Mouse (Mus musculus) midbrain, embryonic 10.5 days (tissue): Measurements from ENCODE around the gene Pex11a. TPM values are rescaled to one million over a fixed set of nuclear protein-coding genes. Genes with fewer than 3 reads are reported as not detected.
"Not testable (repeated sequence)": the region's sequence is repeated elsewhere in the genome, so short reads cannot be mapped to it uniquely, and the experiment has no call there.

Experiments used
- DNase-seq: peaks from one replicate; pipeline ENCODE4 v3.0.0-alpha.2; 2017; ENCODE audit warnings: low spot score
- H3K27ac ChIP-seq: fragments of 300-500 bp; sonication (generic); replicated peaks from 2 replicates; pipeline ENCODE4 v1.5.1; 2016; ENCODE audit warnings: mild to moderate bottlenecking
- H3K27me3 ChIP-seq: fragments of 300-500 bp; sonication (generic); 2 replicates; pipeline ENCODE4 v1.6.1; 2016; ENCODE audit warnings: low read depth, mild to moderate bottlenecking; ENCODE audit not compliant: poor library complexity, severe bottlenecking
- H3K36me3 ChIP-seq: fragments of 300-500 bp; sonication (generic); 2 replicates; pipeline ENCODE4 v1.6.1; 2016; ENCODE audit warnings: mild to moderate bottlenecking, moderate library complexity
- H3K4me1 ChIP-seq: fragments of 300-500 bp; sonication (generic); 2 replicates; pipeline ENCODE4 v1.6.1; 2016
- H3K4me3 ChIP-seq: fragments of 300-500 bp; sonication (generic); 2 replicates; pipeline ENCODE4 v1.5.1; 2016; ENCODE audit warnings: mild to moderate bottlenecking, moderate library complexity
- H3K9me3 ChIP-seq: fragments of 300-500 bp; sonication (generic); replicated peaks from 2 replicates; pipeline ENCODE4 v1.6.1; 2016; ENCODE audit warnings: mild to moderate bottlenecking
- WGBS: fragments of 180-500 bp; shearing (Covaris S2); methylation state at CpG from one replicate; pipeline ENCODE4 v1.1.7; 2016; 5-methylcytosine and 5-hydroxymethylcytosine counted together
- polyA plus RNA-seq: library from polyadenylated mRNA; unstranded; fragments of >200 nt; fragmentation: Nextera tagmentation; extraction: Ambion mirVana; gene quantifications from 2 replicates; pipeline ENCODE4 v1.2.1, GENCODE M21; 2016

Gene Pex11a
- 9.0 and 9.3 TPM in 2 replicates for polyA plus RNA-seq

DNA sequence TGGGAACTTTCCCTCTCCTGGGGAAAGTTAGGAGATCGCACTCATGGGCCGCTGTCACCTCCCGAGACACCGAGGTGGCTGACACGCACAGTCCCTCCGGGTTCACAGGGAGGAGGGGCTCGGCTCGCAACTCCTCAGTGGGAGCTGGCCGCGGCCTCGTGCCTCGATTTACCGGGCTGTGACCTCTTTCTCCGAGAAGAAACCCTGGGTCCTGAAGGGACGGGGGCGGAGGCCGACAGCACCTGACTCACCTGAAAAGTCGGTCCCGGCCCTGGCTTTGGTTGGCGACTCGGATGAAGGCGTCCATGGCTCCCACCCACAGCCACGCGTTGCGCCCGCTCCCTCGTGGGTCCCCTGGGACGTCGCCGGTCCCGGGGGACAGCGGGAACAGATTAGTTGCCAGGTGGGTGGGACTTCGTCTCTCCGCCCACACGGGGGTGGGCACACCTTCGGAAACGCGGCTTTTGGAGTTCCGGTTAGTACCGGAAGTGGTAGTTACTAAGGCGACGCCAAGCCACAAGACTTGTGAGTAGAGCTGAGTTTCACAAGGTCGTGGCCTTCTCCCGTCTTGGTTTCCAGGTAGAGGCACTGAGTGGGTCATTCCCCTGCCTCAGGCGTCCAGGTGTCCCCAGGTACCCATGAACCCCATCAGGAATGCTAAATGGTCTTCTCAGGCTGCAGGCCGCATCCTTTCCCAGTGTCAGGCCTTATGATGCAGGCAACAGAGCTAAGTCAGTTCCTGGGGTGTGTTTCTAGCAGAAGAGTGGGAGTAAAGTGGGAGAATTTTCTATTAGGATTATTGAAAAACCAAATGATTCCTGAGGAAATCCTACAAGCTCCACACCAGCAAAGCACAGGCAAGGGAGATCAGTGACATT lies at the start of gene Pex11a, which contains the start of gene Wdr93:
Gene Pex11a, minus strand, starts transcription at position 473 of the 878 bp plus-strand sequence.
Gene Wdr93, plus strand, starts transcription at position 505 of the 878 bp plus-strand sequence.
- 3% methylated on average over 46 of the region's 46 CpGs for WGBS
- peaks cover 18% of the 10 kb centered on the region for H3K4me1 ChIP-seq

DNA sequence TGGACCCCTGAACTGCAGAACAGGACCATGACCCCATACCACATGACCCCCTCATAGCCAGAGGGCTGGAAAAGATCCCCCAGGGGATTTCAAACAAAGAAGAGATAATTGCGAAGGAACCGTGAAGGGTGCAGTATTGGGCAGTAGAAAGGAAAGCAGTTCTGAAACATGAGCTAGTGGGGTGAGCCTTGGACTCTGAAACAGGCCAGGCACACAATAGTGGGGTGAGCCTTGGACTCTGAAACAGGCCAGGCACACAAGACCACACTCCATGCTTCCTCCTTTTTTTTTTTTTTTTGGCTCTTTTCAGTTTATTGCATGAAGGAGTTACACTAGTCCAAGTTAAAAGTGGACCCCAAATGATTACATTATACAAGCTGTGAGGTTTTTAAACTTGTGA lies 46.9 kb upstream of the Pex11a start:
- H3K4me1 ChIP-seq = peaks cover 34% of the 10 kb centered on the region
- H3K4me3 ChIP-seq, H3K36me3 ChIP-seq, H3K27ac ChIP-seq, H3K9me3 ChIP-seq, DNase-seq: not testable (repeated sequence)
- peaks cover 82% of the 10 kb centered on the region for H3K27me3 ChIP-seq
- 28% methylated on average over 2 of the region's 2 CpGs for WGBS

More for the DNA sequence above, at the start of gene Pex11a, which contains the start of gene Wdr93:
- peak within 1 kb of the TSS; percentile 82 for H3K27ac ChIP-seq
- H3K36me3 ChIP-seq = peaks cover 6% of the 10 kb centered on the region; the same call in 1 of the 2 replicates
- no peaks in the 10 kb centered on the region for H3K9me3 ChIP-seq
- peak; percentile 77 for DNase-seq
- peak within 1 kb of the TSS; percentile 87 for H3K4me3 ChIP-seq
- peaks cover 5% of the 10 kb centered on the region; the same call in 1 of the 2 replicates for H3K27me3 ChIP-seq

DNA sequence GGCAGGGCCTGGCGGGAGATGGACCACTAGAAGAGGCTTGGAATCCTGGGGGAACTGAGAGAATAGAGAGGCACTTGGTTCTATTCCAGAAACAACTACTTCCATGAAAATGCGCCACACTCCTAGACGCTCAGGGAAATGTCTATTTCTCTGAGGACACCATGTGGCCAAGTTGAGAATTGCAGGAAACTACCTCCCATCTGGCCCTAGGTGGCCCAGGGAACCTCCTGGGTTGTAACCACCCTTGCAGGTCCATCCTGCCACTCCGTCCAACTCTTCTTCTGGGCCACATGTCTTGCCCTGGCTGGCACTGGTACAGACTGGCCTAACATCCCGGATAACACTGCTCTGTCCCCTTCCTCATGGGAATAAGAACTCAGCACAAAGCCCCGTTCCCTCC lies 43.4 kb upstream of the Pex11a start:
- 22% methylated on average over 6 of the region's 6 CpGs for WGBS
- Histone ChIP-seq H3K36me3 (no peaks in the 10 kb centered on the region), H3K4me1 (peaks cover 19% of the 10 kb centered on the region), H3K27me3 (peaks cover 47% of the 10 kb centered on the region), H3K4me3 (no peak overlapping the region), H3K27ac (no peak overlapping the region), H3K9me3 (no peaks in the 10 kb centered on the region)
- DNase-seq = peak; percentile 60

DNA sequence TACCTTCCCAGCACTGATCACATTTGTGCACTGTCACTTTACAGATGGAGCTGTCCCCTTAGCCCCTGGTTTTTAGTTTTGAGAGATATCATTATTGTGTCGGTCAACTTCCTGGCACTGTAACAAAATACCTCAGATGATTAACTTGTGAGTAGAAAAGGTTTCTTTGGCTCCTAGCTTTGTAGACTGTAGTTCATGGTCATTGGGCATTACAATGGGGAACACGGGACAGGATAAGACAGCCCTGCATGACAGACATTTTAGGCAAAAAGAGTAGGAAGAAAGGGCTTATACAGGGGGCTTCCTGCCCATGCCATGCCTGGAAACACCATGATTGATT lies 39.6 kb upstream of the Pex11a start:
- peaks cover 16% of the 10 kb centered on the region for H3K27me3 ChIP-seq

DNA sequence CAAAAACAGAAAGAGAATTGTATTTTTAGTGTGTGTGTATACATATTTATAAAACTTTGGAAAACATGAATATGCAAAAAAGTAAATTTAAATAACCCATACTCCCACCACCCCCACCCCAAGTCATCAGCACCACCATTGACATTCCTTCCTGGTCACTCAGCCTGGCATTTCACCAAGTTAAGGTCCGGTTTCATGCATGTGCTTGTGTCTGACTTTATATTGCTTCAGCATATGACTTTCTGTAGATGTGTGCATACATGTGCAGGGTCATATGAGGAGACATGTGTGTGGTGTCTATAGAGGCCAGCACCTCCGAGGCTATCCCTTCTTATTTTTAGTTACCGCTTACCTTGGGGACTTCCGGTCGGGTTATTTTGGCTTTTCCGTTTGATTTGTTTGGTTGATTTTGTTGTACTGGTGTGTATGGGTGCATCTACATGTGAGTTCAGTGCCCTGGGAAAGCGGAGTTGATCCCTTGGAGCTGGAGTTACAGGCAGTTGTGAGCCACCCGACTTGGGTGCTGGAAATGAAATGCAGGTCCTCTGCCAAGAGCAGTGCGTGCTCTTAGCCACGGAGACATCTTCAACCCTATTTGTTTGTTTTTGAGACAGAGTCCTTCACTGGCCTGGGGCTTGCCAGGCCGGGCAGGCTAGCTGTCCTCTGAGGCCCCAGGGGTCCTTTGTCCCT lies 39.0 kb upstream of the Pex11a start:
- Histone ChIP-seq H3K27me3 (peaks cover 11% of the 10 kb centered on the region; the same call in 1 of the 2 replicates), H3K27ac (no peak overlapping the region), H3K9me3 (no peaks in the 10 kb centered on the region), H3K36me3 (no peaks in the 10 kb centered on the region), H3K4me1 (peaks cover 15% of the 10 kb centered on the region), H3K4me3 (no peak overlapping the region)
- 78% methylated on average over 11 of the region's 11 CpGs for WGBS
- no peak for DNase-seq

More for the DNA sequence above, 39.6 kb upstream of the Pex11a start:
- DNase-seq = no peak
- H3K9me3 ChIP-seq = no peaks in the 10 kb centered on the region
- H3K4me1 ChIP-seq = peaks cover 15% of the 10 kb centered on the region
- 86% methylated on average over 2 of the region's 2 CpGs for WGBS
- H3K4me3 ChIP-seq = no peak overlapping the region
- no peaks in the 10 kb centered on the region for H3K36me3 ChIP-seq
- H3K27ac ChIP-seq = no peak overlapping the region

DNA sequence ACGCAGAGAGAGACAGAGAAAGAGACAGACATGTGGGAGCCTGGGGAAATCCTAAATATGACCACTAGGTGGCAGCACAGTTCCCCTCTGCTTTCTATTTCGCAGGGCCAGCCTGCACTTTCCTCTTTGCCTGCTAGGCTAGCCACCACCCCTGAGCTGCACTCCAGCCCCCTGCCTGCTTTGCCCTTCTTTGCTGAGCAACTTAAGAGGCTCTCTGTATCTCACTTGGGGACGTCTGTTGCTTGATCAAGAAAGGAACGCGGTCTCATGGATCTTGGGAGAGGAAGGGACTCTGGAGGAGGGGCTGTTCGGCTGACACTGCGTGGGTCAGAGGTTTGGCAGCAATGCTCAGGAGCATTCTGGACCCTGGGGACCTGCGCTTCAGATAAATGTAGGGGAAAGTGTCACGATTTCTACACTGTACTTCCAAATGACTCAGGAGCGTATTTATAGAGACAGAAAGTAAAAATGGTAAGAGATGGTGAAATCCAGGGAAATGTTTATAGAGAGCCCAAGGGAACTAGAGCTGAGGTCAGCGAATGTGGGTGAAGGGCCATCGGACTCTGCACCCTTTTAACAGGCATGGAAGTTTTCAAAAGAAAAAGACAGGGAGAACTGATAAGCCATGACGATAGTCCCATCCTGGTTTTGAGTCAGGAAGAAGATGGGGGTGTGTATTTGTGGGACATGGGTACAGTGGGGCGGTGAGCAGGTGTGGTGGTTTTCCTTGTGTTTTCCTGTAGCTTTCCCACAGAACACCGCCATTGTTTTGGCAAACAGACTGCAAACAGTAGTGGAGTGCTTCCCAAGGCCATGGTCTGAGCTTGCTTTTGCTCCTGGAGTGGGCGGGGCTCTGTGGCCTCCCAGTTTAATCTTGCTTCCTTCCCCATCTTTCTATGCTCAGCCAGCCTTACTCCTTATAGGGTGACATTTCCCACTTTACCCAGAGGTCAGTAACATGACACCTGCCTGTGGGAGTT lies 38.0 kb upstream of the Pex11a start:
- 31% methylated on average over 16 of the region's 16 CpGs for WGBS
- H3K36me3 ChIP-seq = no peaks in the 10 kb centered on the region
- no peaks in the 10 kb centered on the region for H3K9me3 ChIP-seq
- peak overlapping the region; percentile 39 for H3K4me3 ChIP-seq
- H3K27ac ChIP-seq = no peak overlapping the region
- H3K4me1 ChIP-seq = peaks cover 13% of the 10 kb centered on the region
- H3K27me3 ChIP-seq = peaks cover 8% of the 10 kb centered on the region; the same call in 1 of the 2 replicates
- DNase-seq = peak; percentile 75

DNA sequence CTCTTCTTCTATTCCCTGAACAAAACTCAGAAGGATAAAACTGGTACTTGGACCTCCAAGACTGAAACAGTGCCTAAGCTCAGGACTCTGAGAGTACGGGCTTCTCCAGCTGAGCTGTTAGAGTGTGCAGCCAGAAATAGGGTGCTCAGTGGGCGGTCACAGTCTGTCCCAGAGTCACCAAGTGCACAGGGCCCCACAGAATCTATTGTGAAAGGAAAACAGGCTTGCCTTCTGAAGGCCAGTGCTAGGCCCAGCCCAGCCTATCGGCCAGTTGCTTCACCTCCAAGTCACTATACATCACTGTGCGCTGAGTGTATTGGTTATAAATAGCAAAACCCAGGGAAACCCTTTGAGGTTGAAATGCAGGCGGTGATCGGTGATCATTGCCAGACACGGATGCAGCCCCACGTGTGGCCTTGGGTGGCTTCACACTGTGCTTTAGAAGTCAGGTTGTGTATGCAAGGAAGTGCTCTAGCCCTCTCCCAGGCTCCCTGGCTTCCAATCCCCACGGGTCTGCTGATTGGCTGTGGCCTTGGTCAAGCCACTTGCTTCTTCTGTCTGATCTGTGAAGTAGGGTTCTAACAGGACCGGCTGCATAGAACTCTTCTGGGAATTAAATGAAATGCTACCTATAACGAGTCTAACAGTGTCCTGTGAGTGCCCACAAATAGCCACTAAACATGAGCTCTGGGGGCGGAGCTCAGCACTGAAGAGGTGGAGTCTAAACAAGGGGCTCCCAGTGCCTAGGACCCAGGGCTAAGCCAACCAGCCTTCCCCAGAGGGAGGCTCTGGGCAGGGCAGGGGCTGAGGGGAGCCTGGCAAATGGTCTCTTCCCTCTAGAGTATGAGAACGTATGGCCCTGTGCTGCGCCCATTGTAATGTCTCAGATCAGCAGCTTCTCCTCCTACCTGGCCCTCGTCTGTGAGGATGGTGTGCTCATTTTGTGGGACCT lies 28.9 kb upstream of the Pex11a start:
- Histone ChIP-seq H3K4me1 (peaks cover 7% of the 10 kb centered on the region), H3K27me3 (no peaks in the 10 kb centered on the region; the same call in 1 of the 2 replicates), H3K4me3 (no peak overlapping the region), H3K9me3 (no peaks in the 10 kb centered on the region), H3K27ac (no peak overlapping the region), H3K36me3 (no peaks in the 10 kb centered on the region)
- no peak for DNase-seq
- 48% methylated on average over 15 of the region's 15 CpGs for WGBS

DNA sequence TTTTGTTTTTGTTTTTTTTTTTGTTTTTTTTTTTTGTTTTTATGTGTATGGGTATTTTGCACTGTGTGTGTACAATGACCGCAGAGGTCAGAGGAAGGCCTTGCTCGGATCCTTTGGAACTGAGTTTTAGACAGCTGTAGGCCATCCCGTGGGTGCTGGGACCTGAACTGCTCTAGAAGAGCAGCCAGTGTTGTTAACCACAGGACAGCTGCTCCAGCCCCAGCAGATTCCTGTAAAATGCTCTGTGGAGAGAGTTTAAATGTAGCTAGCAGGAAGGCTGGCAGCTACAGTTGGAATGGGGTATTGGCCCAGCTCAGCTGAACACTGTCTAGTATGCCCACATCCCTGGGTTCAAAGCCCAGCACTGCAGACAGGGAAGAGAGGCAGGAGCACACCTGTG lies 26.7 kb upstream of the Pex11a start:
- H3K4me3 ChIP-seq = no peak overlapping the region
- H3K4me1 ChIP-seq = peaks cover 7% of the 10 kb centered on the region
- no peaks in the 10 kb centered on the region for H3K36me3 ChIP-seq
- no peaks in the 10 kb centered on the region for H3K9me3 ChIP-seq
- H3K27me3 ChIP-seq = no peaks in the 10 kb centered on the region
- 80% methylated on average over 3 of the region's 3 CpGs for WGBS
- DNase-seq = no peak
- no peak overlapping the region for H3K27ac ChIP-seq

DNA sequence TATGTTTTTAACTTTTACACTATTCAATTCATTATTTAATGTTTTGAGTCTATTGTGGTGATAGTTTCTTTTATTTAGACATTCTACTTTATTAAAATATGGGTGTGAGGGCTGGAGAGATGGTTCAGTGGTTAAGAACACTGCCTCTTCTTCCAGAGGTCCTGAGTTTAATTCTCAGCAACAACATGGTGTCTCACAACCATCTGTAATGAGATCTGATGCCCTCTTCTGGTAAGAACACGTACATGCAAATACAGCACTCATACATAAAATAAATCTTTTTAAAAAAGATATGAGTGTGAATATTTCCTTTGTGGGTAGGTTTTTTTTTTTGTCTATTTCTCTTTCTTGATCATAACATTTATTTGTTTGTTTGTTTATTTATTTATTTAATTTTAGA lies 23.1 kb upstream of the Pex11a start:
- H3K36me3 ChIP-seq = no peaks in the 10 kb centered on the region
- DNase-seq = no peak
- no peaks in the 10 kb centered on the region for H3K4me1 ChIP-seq
- H3K9me3 ChIP-seq = no peaks in the 10 kb centered on the region
- no peak overlapping the region for H3K27ac ChIP-seq
- no peaks in the 10 kb centered on the region for H3K27me3 ChIP-seq
- WGBS = 56% methylated on average over 1 of the region's 1 CpGs
- H3K4me3 ChIP-seq = no peak overlapping the region

DNA sequence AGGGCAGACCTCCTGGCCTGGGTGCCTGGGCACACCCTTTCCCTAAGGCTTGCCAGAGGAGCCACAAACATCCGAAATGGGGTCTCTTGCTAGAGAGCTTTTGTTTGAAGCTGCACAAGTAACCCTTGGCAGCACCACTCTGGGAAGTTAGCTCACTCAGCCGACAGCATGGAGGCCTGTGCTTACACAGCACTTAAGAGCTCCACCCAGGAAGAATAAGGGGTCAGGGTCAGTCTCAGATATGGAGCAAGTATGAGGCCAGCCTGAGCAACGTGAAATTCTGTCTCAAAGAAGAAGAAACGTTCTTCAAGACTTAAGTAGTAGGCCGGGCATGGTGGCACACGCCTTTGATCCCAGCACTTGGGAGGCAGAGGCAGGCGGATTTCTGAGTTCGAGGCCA lies 19.2 kb upstream of the Pex11a start:
- WGBS = 84% methylated on average over 8 of the region's 8 CpGs
- DNase-seq = no peak
- H3K27me3 ChIP-seq = no peaks in the 10 kb centered on the region
- H3K36me3 ChIP-seq = no peaks in the 10 kb centered on the region
- no peak overlapping the region for H3K27ac ChIP-seq
- no peaks in the 10 kb centered on the region for H3K4me1 ChIP-seq
- no peak overlapping the region for H3K4me3 ChIP-seq
- no peaks in the 10 kb centered on the region for H3K9me3 ChIP-seq

DNA sequence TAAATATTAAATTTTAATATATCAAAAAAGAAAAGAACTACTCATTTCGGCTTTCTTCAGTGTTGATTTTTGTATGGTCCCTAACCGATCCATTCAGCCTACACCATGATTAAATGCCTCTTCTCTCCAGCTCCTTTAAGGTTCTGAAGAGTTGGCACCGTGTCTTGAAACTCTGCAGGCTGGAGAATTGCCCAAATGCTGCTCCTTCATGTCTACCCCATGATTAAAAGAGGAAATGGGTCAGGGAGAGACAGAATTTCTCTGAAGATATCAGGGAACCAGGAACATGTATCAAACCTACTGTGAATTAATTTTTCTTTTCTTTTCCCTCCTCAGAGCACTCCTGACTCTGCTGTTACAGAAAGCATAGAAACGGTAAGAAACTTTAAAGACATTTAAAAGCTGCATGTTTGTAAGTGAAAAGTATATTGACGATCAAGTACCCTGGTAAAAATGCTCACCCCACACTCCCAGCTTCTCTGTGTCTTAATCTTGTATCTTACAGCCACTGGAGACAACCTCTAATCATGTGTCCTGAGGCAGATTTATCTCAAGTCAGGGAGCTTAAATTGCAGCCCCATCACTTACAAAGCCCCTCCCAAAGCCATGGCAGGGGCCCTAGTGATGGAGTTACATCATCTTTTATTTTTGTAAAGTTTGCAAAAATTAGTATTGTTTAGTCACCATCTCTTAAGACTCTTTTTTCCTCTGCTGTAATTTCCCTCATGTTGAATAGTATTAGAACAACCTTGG lies 18.4 kb upstream of the Pex11a start:
- Histone ChIP-seq H3K4me1 (no peaks in the 10 kb centered on the region), H3K27ac (no peak overlapping the region), H3K27me3 (no peaks in the 10 kb centered on the region), H3K36me3 (no peaks in the 10 kb centered on the region), H3K4me3 (no peak overlapping the region), H3K9me3 (no peaks in the 10 kb centered on the region)
- WGBS = 88% methylated on average over 5 of the region's 5 CpGs
- no peak for DNase-seq
